Mouse (Mus musculus): ENCODE measurements at regions not wholly inside any gene's neighbourhood (a gene's known extent, or its start where the extent isn't known, plus 50 kb on each side); places are given as distances from the start of the nearest gene placed in this dataset.
"Not testable (repeated sequence)": the region's sequence is repeated elsewhere in the genome, so short reads cannot be mapped to it uniquely, and the experiment has no call there.

DNA sequence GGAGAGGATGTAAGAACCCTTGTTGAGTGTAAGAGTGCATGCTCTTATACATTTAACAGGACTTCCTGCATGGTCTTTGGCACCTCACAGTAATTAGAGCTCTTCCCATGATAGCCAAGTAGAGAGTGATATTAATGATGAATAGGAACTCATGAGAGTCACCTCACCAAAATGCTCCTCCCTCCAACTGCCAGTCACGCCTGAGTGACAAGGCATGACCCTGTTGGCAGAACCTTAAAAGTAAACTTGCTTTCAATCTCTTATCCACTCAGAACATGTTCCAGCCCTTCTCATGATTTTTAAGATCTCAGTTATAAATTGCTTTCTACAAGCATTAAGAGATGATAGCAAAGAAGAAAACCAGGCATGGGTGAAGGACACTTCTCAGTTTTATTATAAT is 291.8 kb downstream of the Tox3 start:
- no peak for DNase-seq (ENCODE audit: low read depth, low spot score)

DNA sequence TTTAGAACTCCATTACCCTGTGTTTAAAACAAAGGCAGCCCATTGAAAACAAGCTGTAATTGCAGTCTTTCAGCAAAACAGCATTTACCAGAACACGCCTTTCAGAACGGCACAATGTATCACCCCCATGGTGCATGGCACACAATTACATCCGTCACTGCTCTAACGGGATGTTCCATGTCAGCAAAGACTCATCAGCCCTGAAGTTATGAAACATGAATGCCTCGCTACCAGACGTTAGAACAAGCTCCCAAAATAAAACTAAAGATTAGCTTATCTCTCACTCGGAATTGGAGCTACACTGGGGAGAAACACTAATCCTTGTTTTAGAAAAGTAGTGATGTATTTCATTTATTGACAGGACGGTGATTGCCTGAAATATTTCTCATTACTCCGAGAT is 301.4 kb downstream of the Tox3 start:
- DNase-seq (ENCODE audit: low read depth, low spot score), result no peak

DNA sequence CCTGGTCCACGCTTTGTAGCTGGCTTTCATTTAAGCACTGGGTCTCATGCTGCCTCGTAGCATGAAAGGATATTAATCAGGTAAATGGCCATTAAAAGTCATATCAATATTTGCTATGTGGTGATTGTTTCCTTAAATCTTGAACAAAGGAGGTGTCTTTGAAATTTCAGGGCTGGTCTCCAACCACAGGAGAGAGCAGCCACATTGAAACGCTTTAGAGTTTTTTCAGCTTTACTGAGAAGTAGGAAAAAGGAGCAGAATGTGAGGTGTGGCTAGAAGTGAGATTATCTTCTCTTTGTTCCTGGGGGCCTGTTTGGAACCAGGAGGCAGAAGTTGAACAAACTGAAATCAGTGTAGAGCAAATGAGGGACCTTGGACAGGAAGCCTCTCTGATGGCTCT is 311.7 kb downstream of the Tox3 start:
- DNase-seq (ENCODE audit: low read depth, low spot score), result no peak

DNA sequence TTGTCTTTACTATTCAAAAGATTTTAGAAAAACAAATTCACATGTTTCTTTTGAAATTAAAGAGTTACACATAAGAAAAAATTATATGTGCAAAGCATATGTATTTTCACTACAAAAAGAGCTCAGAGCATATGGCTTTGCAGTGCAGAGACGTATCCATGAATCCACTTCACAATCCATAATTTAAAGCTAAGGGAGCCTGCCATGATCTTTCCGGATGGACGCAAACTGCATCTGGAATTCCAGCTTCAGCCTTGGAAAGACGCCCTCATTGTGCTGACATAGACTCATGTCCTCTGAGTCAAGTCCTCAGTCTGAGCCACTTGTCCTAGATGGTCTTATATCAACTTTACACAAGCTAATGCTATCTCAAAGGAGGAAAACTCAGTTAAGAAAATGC is 315.6 kb downstream of the Tox3 start:
- no peak for DNase-seq (ENCODE audit: low read depth, low spot score)

DNA sequence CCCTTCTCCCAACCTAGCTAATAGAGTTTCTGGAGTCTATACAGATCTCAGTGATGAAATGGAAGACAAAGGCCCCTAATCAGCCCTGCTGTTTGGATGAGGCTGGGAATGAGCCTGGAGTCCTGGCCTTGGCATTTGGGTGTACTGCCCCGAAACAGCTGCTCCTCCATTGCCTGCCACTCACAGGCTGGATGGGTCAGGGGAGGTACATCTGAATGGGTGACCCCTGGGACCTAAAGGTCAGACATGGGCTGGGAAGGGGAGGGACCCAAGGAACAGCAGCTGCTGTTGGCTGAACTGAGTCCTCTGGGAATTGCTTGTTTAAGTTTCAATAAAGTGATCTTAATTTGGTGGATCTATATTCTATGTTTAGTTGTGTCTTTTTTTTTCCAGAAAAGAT is 316.9 kb downstream of the Tox3 start:
- no peak for DNase-seq (ENCODE audit: low read depth, low spot score)

DNA sequence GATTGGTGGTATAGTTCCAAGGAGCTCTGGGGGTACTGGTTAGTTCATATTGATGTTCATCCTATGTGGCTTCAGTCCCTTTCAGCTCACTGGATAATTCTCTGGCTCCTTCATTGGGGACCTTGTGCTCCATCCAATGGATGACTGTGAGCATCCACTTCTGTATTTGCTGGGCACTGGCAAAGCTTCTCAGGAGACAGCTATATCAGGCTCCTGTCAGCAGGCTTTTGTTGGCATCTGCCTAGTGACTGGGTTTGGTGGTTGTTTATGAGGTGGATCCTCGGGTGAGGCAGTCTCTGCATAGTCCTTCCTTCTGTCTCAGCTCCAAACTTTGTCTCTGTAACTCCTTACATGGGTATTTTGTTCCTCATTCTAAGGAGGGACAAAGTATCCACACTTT is 330.2 kb downstream of the Tox3 start:
- DNase-seq (ENCODE audit: low read depth, low spot score), result not testable (repeated sequence)

DNA sequence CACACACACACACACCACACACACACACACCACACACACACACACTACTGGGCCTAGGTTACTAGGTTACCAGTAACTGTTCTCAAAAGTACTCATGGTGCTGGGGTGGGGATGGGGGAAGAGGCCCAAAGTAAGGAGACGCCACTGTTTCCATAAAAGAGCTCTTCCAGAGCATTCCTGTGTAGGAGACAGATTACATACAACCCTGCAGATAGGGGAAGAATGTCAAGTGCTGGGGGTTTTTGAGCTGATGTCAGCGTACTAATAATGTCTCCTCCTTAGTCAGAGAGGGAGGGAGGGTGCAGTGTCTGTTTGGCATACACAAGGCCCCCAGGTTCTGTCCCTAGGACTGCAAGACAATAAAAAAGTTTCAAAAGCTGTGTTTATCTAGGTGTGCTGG is 334.4 kb downstream of the Tox3 start:
- DNase-seq (ENCODE audit: low read depth, low spot score), result no peak

DNA sequence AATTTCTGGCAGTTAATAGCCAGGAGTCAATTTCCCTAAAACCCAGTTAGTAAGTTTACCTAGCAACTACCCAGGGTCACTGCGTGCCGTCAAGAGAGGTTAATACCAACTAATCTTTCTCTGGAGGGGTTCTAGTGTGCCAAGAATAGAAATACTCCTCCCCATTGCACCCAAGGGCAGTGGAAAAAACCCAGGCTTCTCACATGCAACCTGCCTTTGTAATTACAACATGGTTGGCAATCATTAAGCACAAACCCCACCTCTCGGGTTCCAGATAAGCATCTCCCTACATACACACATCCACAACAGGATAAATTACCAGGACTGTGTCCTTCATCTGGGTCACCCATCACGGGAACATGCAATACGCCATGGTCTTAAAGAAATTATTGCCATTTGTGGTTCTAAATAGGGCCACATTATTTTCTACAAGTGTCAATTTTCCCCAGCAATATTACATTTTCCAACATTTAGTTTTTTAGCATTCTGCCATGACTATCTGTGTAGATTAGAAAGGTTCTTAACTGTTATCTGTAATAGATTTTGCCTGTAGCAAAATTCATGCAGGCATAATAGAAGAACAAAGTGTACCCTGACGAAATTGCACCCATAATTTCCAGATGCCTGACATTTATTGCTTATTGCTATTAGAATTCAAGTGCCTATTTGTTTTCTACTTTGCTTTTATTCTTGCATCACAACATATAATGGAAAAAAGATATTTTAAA is 336.3 kb downstream of the Tox3 start:
- DNase-seq (ENCODE audit: low read depth, low spot score), result no peak

DNA sequence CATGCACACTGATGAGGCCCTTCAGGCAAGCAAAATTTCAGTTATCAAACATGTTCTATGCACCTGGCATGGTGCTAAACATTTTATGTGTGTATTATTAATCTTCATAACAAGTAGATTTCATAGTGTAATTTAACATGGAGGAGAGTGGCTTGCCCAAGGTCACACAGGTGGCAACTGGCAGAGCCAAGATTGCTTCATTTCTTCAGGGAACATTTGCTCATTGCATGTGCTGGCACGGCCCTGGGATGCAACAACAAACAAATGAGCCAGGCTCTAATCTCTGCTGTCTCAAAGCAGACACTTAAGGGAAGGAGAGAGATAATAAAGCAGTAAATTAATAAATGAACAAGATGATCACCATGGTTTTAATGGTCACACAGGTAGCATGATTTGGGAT is 338.7 kb downstream of the Tox3 start:
- no peak for DNase-seq (ENCODE audit: low read depth, low spot score)

DNA sequence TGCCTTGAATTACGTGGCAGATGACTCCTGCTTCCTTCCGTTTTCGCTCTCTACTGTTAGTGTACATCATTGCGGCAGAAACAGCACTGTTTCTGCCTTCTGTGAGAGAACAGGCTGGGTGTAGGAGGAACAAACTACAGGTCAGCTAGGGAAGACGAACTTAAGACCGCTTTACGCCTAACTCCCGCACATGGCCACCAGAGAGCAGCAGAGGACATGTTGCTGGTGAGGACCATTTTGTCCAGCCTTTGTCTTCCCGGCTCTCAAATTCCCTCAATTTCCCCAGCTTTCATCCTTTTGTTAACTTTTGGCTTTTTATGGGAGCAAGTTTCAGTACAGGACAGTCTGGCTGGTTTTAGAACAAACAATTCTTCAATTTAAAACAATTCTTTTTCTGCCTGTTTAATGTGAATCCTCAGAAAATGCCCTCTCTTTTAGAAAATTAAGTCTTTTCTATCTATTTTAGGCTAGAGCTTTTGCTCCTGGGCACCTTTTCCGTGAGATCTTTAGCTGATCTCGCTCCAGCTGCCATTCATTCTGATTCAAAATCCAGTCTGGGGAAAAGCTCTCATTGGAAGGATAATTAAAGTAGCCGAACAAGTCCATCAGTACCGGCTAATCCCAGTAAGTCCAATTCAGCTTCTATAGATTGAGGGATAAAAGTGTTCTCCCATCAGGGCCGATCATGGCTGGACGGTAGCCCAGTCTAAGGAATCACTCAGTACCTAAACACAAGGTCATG is 347.1 kb downstream of the Tox3 start:
- peak; percentile 45 for DNase-seq (ENCODE audit: low read depth, low spot score)

DNA sequence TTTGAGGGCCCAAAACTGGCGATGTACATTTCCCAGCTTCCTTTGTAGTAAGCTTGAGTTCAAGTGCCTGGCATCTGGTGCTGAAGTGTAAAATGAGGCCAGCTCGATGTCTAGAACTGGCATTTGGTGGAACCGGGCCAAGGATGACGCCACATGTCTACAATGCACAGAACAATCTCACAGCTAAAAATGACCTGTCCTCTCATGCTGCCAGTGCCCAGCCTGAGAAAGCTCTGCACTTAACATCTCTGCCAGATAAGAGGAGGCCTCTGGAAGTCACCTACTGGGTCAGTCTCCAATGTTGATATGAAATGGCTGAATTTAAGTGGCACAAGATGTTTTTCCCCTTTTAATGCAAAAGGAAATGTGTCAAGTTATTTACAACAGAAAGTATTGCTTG is 354.4 kb downstream of the Tox3 start:
- no peak for DNase-seq (ENCODE audit: low read depth, low spot score)

DNA sequence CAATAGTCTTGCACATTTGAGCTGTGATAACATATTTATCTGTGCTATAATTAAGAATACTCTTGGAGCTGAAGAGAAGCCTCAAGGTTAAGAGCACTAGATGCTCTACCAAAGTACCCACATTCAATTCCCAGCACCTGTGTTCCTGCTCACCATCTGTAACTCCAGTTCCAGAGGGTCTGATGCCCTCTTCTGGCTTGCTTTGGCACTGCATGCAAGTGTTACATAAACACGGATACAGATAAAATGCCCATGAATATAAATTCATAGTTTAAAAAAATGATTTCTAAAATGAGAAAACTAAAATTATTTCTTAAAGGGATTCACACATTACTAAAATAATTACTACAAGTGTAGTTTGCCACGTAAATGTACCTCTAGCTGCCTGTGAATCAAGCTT is 364.3 kb downstream of the Tox3 start:
- DNase-seq (ENCODE audit: low read depth, low spot score), result no peak

DNA sequence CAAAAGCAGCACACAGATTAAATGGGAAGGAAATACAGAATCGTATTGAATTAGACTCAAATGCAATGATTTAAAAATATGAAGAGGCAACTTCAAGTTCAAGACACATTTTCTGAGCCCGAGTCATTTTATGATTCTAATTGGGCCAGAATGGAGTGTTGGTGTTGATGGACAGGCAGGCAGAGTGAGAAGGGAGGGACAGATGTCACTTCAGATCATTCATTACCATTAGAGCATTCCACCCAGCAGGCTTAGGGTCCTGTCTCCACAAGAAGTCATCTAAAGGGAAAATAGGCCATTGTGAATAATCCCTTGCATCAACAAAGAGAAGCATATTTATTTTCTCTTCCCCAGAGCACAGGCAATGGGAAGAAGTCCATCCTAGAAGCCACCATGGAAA is 365.6 kb downstream of the Tox3 start:
- DNase-seq (ENCODE audit: low read depth, low spot score), result no peak

DNA sequence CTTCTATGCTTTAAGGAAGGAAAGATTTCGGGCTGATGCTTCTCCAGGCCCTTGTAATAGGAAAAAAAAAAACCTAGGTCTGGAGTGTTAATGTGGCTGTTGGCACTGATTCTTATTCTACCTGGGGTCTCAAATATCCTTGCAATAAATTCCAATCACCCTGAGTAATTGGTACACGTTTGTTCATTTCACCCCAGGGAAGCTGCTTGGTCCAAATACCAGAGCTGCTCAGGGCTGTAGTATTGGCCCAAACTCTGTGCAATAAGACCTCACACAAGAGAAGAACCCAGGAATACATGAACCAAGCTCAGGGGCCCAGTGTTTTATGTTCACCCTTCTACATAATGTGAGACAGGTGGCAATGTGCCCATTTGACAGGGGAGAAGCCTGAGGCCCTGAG is 366.8 kb downstream of the Tox3 start:
- DNase-seq (ENCODE audit: low read depth, low spot score), result no peak

DNA sequence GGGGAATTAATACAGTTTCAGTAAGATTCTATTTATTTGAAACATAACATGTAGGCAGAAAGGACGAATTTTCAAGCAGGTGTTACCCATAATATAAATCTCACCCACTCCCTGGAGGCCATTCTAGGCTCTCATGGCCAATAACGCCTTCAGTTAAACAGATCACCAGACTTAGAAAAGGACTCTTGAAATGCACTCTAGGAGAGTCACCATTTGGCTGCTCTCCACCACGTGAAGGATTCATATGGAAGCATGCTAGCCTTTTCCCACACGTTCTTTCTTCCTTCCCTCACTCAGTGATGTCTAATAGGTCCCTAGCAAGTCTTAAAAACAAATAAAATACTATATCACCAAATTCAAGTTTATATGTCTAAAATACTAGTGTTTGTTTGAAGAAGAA is 367.7 kb downstream of the Tox3 start:
- no peak for DNase-seq (ENCODE audit: low read depth, low spot score)

DNA sequence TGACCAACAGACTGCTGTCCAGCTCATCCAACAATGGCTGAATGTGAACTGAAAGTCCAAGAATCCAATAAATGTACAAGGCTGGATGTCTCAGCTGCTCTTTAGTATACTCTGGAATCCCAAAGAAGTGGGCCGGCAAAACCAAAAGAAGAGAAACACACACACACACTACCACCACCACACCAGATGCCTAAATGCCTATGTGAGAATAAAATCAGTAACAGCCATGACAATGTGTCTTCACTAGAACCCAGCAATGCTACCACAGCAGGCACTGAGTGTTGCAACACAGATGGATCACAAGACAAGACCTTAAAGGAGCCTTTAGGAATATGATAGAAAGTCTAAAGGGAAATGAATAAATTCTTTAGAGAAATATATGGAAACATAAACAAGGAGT is 385.3 kb downstream of the Tox3 start:
- DNase-seq (ENCODE audit: low read depth, low spot score), result no peak

DNA sequence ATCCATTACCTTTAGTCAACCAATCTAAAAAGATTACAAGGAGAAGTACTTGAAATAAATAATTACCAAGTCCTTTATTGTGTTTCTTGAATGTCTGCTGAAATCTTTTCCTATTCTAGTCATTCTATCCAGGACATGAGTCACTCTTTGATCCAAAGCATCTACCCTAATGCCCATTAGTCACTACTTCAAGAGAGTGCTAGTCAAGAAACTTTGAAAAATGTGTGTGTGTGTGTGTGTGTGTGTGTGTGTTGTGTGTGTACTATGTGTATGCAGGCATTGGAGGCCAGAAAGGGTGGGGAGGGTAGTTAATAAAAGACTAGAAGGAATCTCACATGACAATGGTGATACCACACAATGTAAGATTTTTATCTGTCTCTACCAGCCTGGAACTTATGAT is 390.7 kb downstream of the Tox3 start:
- DNase-seq (ENCODE audit: low read depth, low spot score), result no peak

DNA sequence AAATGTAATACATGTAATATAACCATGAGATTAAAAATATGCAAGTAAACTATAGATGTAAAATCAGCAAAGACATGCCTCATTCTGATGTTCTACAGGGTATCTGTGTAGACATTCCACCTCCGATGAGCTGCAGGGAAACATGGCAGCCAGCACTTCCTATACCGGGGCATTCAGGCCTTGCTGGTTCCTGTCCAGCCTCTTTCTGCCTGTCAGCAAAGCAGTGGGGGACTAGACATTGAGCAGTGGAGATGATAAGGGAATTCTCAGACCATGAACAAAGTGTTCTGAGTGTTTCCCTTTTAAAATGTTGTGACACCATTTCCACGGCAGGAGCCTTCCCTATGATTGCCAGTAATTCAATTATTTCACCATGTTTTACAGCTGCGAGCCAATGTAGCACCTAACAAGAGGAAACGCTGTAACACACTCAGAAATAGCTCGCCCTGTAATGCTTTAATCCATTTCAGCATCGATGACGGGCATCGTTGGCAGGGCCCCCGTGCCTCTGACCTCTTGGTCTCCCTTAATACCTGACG is 391.6 kb downstream of the Tox3 start:
- no peak for DNase-seq (ENCODE audit: low read depth, low spot score)

DNA sequence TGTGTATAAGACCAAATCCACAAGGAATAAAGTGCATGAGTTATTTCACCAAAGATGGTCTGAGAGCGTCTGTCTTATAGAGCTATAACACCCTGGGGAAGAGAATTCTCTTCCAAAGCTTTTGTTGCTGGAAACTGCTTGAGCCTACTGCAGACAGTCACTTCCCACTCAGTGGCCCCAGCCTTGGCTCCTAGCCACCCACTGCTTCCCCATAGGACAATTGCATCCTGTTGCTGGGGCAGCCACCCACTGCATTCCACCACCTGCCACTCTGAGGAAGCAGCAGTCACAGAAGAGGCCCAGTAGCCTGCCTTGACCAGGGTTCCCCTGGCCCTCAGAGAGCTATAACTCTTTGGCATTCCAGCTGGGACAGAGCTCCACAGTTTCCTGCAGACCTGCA is 409.3 kb downstream of the Tox3 start:
- DNase-seq (ENCODE audit: low read depth, low spot score), result no peak

DNA sequence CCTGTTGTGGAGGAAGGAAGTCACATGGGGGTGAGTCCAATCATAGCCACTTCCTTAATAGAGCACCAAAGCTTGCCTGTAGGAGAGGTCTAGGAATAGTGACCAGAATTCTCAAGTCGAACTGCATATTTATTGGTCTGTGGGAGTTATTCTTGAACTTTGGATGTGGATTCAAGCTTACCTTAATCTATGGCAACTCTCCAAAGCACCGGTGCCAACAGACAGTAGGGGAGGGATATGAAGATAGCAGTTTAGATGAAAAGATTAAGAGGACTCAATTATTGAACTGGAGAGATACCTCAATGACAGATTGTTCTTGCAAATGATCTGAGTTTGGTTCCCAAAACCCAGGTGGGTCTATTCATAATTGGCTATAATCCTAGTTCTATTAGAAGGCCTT is 413.6 kb downstream of the Tox3 start:
- no peak for DNase-seq (ENCODE audit: low read depth, low spot score)

DNA sequence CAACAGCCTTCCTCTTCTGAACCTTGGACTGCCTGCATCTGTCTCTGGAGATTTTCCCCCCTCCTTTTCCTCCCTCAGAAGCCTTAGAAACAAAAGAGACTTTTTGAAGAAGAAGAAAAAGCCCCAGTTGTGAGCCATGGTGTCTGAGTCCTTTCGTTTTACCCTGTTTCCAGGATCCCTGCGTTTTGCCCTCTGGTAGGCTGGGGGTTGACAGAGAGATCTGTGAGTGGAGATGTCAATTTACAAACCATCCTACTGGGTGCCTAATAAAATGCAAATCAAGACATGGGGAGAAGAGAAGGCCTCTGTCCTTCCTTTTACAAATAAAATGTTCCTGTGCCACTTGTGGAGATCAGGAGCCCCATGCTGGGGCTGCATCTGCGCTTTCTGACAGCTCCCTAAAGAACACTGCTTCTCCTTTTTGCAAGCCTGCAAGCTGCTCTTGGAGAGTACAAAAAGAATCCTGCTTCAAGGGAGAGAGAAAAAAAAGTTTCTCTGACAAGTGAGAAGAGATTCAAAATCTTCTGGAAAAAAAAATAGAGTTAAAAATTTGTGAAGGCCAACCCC is 421.4 kb downstream of the Tox3 start:
- DNase-seq (ENCODE audit: low read depth, low spot score), result no peak

DNA sequence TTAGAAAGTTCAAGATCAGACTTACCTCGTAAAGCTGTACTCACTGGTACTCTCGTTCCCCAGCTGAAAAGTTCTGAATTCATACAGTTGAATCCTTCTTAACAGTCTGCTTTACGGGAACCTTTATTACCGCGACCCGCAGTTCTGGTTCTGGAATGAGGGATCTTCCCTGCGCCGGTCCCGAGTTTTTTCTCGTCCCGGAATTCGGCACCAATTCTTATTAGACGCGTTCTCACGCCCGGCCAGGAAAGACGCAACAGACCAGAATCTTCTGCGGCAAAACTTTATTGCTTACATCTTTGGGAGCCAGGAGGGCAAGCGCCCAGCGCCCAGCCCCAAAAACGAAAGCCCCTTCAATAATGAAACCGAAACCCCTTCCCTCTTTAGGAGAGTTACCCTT is 423.4 kb downstream of the Tox3 start:
- DNase-seq (ENCODE audit: low read depth, low spot score), result not testable (repeated sequence)

DNA sequence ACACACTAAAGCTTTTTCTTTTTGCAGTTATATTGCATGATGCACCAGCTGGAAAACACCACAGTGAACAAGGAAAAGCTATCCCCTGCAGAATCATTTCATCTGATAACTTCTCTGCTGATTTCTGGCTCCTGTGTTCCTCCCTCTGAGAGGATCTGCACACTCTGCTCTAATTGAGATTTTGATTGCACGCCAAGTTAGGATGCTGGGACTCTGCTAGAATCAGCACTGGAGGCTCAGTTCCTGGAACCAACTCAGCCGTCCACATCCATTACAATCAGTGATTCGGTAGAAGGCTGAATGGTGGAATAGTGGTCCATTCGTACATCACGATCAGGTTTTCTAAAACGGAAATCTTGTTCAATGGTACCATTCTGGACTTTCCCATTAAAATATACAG is 434.1 kb downstream of the Tox3 start:
- DNase-seq (ENCODE audit: low read depth, low spot score), result peak; percentile 18
